Mouse (Mus musculus) layer of hippocampus, postnatal 25 days (tissue): ENCODE measurements around the gene Fblim1. TPM values are rescaled to one million over a fixed set of nuclear protein-coding genes. Genes with fewer than 3 reads are reported as not detected.

Experiments used
- DNase-seq, 2 experiments: peaks; one replicate each; pipeline ENCODE4 v3.0.0; 2022; ENCODE audit warnings: mixed read lengths in 2 of 2, low spot score in 1 of 2; ENCODE audit errors: extremely low spot score in 1 of 2
- total RNA-seq, 2 experiments: library from RNA; stranded (reverse); gene quantifications; 2 replicates each; pipeline ENCODE4 v1.2.3; 2021

Gene Fblim1
- total RNA-seq, 2 experiments from 2014 or later: 1.3 to 1.5 TPM

DNA sequence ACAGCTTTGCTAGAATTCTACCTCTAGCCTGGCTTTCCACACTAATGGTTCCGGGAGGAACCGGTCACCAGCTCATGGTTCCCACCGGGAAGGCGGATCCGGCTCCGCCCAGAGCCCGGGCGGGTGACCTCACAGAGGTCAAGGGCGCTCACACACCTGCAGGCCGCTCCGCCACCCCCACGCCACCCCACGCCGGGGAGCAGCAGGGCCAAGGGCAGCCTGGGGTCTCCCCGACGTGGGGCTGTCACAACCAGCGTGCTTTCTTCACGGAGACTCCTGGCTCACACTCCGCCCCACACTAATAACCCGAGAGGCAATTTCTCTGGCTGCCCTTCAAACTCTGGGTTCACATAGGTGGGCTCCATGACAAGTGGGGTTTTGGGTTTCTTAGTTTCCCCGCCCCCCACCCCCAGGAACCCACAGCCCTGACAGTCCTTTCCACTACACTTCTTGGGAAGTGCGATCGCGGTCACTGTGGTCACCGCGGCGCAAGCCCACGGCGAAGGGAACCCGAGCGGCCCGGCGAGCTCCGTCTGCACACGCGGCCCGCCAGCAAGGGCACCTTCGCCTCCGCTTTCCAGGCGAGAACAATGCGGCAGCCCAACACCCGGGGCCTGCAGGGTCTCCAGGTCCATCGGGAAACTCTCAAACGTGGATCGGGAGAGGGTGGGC, 60.7 kb downstream of the Fblim1 start:
- DNase-seq: peak; percentile 40 to 42

DNA sequence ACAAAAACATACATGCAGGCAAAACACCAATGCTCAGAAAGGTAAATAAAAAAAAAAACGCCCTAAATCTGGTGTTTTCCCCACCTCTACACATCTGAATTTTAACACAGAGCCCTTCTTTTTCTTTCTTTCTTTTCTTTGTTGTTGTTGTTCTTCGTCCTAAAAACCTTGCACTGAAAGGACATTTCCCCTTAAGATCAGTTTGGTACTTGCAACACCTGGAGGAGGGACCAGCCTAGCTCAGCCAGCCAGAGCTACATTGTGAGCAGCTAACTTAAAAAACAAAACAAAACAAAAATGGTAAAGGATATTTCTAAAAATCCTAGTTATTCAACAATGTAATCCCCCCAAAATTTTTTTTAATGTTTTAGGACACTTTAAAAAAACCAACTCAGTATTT, 61.4 kb downstream of the Fblim1 start:
- no peak for DNase-seq

DNA sequence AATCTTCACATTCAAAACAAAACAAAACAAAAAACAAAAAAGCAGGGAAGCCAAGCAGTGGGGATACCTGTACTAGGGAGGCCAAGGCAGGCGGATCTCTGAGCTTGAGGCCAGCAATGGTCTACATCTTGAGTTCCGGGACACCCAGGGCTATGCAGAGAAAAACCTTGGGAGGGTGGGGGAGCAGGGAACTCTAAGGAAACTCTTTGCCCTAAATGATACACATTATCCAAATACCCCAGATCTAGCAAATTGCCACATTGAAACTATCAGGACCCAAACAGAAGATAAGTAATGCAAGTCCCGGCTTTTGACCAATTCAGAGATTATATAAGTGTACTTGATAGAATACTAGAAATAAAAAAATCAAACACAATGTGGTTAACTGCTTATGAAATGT, 62.3 kb downstream of the Fblim1 start:
- no peak for DNase-seq

DNA sequence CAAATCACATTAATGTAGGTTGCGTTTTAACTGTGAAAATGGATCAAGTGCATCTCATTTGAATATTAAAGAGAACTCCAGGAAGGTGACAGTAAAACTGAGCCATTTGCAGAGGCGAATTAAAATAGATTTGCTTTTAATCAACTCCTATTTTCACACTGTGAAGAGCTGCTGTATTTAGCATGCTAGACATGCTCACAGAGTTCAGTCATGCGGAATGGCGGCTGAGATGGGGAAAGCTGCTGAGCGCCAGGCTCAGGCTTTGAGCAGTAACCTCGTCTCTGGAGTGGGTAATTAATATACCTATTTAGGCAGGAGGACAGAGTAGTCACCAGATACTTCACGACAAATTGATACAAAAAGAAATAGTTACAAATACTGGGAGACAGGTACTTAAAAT, 64.0 kb downstream of the Fblim1 start:
- DNase-seq: peak in 1 of 2 experiments; percentile 18

DNA sequence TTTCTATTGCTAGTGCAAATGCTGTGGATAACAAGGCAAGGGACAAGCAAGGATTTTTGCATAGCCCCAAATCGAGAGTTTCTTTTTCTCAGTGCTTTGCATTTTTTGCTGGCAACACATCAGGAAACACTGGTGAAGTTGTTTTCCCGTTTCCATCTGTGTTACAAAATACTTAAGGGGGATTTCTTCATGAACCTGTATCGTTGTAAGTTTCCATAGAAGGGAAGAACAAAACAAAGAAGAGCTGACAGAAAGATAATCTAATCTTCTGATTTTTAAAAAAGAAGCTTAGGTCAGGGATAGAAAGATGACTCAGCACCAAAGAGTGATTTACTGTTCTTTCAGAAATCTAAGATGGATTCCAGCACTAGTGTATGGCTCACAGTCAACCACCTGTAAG, 65.1 kb downstream of the Fblim1 start:
- no peak for DNase-seq

DNA sequence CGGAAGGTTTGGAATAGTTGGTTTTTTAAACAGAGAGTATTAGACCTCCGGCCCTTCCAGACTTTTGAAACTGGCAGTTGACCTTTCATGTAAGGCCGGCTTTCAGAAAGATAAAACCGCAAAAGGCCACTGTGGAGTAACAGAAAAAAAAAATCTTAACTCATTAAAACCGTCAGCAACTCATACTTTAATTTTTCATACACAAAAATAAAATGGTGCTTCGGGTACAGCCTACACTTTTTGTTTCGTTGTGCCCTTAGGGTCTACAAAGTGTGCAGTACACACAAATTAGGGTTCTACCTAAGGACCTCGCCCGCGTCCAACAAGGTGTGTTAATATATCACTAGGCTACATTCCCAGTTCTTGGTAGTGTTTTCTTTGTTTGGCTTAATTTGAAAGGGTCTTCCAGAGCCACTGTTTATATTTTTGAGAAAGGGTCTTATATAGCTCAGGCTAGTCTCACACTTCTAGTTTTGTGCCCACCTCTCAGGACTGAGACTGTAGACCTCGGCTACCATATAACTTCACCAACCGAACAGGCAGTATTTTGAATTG, 66.6 kb downstream of the Fblim1 start:
- no peak for DNase-seq

DNA sequence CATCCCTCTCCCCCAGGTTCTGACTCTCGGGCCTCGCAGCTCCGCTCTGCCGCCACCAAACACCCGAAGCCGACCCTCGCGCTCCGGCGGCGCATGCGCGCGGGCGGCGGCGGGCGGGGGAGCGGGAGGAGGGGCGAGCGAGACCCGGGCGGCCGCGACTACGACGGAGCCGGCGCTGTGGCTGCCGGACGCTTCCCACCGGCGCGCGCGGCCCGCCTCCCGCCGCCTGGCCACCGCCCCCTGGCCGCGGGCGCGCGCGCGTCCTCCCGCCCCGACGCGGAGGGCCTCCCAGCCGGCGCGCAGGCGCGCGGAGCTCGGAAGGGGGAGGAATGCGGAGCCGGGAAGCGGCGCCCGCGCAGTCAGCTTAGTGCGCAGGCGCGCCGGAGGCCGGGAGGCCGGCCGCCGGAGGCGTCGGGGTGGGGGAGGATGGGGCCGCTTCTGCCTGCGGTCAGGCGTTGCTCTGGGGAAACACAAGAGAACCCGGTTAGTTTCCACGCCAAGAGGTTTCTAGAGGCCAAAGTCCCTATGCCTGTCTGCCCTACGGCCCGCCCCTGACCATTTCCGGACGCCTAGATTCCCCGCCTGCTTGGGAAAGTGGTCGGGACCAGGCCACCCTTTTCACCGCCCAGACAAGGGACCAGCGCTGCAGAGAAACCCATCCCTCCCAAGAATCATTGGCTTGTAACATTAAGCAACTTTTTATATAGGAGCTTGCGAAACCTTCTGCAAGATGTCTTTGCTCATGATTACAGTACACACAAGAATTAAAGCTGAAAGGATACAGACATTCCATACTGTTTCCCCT, 67.3 kb downstream of the Fblim1 start, which contains the start of gene Spen:
Spen (minus strand) TSS at position 190 of the 805 bp plus-strand sequence.
- DNase-seq: peak; percentile 81 to 87

DNA sequence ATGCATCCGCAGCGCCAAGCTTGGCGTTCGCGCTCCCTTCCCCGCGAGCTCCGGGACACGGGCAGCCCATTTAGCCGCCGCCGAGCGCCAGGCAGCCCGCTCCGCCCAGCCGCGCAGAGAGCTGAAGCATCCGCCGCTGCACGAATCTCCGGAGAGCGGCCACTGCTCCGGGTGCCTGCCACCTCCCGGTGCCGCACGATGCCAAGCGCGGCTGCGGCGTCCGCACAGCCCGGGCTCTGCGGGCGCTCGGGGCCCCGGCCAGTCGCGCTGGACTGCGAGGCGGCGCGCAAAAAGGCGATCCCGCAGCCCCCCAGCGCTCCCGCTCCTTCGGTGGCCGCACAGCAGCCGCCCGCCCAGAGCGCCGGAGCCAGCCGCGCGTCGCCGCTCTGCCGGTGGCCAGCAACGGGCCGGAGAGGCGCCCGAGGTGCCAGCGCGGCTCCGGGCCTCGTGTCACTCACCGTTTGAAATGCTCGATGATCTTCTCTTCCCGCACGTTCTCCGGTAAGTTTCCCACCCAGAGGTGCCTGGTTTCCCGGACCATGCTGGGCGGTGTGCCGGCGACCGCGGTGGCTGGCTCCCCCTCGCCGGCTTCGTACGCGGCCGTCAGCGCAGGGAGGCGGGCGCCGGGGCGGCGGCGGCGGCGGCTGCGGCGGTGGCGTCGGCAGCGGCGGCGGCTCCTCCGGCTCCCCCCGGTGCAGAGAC, 68.0 kb downstream of the Fblim1 start:
- DNase-seq: peak; percentile 27 to 30

DNA sequence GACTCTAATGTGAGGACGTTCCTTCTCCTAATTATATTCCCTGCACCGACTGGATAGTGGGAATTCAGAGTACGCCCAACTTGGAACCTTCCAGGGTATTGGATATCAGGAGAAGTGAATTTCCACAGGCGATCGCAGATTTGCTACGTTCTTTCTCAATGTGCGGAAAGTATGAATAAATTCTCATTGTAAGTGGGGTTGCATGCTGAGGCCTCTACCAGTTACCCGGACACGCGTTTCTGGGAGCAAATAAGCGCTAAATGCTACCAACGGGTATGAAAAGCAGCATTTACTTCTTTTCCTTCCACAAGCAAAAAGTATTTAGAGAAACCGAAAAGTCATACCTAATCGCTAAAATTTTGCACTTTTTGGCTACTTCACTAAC, 68.7 kb downstream of the Fblim1 start:
- DNase-seq: no peak

DNA sequence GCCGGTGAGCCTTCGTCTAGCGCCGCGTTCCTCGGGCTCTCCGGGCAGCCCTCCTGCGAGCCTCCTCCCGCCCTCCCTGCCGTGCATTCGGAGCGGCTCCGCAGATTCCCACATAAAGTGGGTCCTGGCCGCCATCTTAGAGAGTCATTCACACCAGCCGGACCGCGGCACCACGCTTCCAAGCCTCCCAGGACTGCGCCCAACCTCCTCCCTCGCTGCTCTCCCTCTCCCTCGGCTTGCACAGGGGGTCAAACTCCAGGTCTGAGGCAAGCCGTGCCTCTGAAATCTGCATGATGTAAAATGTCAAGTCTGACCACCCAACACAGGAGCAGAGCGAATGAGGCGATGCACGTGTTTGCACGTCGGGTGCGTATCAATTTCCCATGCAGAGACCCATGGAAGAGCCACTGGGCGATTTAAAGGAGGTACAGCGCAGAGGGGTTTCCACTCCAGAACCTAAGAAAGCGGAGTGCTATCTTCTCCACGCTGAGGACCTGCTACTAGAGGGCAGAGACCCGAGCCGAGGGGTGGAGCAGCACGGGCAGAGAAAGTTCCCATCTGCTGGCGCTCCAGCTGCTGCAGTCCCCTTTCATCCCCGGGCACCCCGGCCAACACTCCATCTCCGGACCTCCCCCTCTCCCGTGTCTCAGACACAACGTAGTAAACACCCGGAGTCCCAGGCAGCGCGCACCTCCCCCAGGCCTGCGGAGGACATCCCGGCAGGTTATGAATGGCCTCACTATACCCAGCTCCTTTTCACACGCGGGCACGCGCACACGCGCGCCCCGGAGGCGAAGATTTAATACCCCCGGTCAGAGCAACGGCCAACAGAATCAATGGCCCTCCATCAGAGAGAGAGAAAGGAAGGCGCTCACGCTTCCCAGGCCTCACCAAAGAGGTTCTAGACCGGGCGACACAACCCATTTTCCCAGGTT, 69.3 kb downstream of the Fblim1 start:
- DNase-seq: peak; percentile 52 to 53

DNA sequence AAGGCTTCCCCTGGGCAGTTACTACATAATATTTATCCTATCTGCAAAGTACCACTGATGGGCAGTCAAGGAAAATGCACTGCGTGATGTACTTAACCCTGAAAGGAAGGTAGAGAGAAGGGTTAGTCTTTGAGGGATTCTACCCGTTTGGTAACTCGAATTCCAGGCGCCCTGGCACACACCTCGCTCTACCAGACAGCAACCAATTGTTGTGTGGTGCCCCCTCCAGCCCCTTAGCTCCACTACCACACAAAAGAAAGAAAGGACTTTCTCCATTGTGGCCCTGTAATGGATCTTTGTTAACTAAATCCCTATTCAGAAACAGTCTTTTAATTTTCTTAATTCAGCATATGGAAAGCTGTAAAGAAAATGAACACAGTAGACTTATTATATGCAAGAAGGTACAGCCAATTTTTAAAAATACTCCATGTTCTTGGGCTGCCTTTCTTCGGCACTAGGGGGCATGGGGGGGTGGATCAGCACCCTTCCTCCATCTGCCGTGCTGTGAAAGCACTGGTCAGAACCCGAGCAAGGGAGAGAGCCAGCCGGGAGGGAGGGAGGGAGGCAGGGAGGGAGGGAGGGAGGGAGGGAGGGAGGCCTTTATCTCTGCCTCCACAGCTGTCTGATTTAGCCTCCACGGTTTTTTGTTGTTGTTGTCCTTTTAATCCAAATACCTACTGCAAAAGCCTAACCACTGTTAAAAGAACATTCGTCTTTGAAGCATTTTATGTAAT, 70.8 kb downstream of the Fblim1 start:
- no peak for DNase-seq

DNA sequence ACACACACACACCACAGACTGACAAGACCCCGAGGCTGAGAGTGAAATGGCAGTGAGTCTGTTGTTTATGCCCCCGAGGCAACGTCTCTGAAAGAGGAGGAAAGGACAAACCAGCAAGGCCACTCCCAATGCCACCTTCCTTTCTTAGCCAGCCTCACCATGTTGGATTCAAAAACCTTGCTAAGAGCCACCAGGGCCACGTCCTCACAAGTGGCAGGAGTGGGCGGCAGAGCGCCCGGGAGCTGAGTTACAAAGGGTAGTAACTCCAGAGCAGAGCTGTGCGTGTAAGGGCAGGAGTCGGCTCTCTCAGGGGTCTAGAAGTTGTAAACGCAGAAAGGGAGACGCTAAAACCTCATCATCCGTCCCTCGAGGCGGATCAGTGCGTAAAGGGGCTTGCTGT, 74.9 kb downstream of the Fblim1 start:
- DNase-seq: no peak

DNA sequence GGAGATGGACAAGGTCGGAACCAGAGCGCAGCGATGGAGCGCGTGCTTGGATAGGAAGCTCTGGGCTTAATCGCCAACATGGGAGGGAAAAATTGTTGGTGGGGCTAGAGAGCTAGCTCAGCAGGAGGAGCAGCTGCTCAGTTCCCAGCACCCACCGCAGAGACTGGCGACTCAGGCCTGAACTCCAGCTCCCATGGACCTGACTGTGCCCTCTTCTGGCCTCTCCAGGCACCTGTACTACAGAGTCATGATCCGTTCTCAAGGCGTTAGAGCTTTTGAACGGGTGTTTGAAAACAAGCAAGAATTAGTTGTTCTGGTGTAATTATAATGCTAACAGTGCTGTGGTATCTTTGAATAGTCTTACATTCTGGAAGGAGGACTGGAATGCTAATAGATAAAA, 77.0 kb downstream of the Fblim1 start:
- DNase-seq: no peak

DNA sequence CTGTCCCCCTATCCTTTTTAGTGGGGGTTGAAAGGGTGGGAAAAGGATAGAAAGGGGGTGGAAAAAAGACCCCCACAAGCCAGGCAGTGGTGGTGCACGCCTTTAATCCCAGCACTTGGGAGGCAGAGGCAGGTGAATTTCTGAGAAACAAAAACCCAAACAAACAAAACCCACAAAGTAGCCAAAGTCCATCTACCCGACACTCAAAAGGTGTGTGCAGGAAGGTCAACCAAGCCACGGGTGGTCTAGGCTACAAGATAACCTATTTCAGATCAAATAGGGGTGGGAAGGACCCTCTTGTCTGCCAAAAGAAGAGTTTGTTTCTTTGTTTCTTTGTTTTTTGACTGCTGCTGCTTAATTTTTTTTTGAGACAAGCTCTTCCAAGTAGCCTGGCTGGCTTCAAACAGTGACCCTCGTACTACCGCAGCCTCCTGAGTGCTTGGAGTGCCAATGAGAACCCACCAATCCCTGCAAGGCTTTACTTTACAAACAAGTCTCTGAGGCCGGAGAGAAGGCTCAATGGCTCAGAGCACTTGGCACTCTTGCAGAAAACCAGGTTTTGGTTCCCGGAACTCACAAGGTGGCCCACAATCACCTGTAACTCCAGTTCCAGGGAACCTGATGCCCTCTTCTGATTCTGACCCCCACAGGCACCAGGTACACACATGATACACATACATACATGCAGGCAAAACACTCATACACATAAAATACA, 78.8 kb downstream of the Fblim1 start:
- no peak for DNase-seq

Other genes with a start within 250 kb of the Fblim1 start
- gene Fam131c, start 237.9 kb downstream of the Fblim1 start, total RNA-seq: 1 to 10 TPM; 2.8 to 3.1 TPM
- gene Clcnka, start 207.4 kb downstream of the Fblim1 start, total RNA-seq: under 1 TPM in 1 of 2 experiments, not detected in 1; 0.23 TPM
- not detected for gene Clcnkb, start 190.1 kb downstream of the Fblim1 start, total RNA-seq
- gene Hspb7, start 185.3 kb downstream of the Fblim1 start, total RNA-seq: not detected
- 1 to 10 TPM; 3.5 to 4.7 TPM for gene Srarp, start 170.0 kb downstream of the Fblim1 start, total RNA-seq
- 10 to 100 TPM; 32.2 to 33.6 TPM for gene Zbtb17, start 161.4 kb downstream of the Fblim1 start, total RNA-seq
- 10 to 100 TPM; 51.6 to 67.6 TPM for gene Spen, start 67.5 kb downstream of the Fblim1 start, total RNA-seq
- under 1 TPM; 0.44 to 0.45 TPM for gene Tmem82, start 12.5 kb upstream of the Fblim1 start, total RNA-seq
- 1 to 10 TPM; 1.8 to 3.2 TPM for gene Slc25a34, start 17.7 kb upstream of the Fblim1 start, total RNA-seq
- 10 to 100 TPM; 59.1 to 69.1 TPM for gene Plekhm2, start 58.8 kb upstream of the Fblim1 start, total RNA-seq
- gene Rsc1a1, start 79.5 kb upstream of the Fblim1 start, total RNA-seq: 1 to 10 TPM in 1 of 2 experiments, not detected in 1; 2.2 TPM
- gene Ddi2, start 117.3 kb upstream of the Fblim1 start, total RNA-seq: 10 to 100 TPM; 39.7 TPM
- gene Agmat, start 140.6 kb upstream of the Fblim1 start, total RNA-seq: not detected
- gene Dnajc16, start 184.8 kb upstream of the Fblim1 start, total RNA-seq: 10 to 100 TPM; 41.5 to 42.0 TPM
- 10 to 100 TPM; 21.6 to 23.4 TPM for gene Casp9, start 187.5 kb upstream of the Fblim1 start, total RNA-seq
- gene Cela2a, start 220.1 kb upstream of the Fblim1 start, total RNA-seq: not detected
- gene Ctrc, start 240.3 kb upstream of the Fblim1 start, total RNA-seq: not detected